ENCODE assay signal across 9 mouse cellular contexts in the genomic region with DNA sequence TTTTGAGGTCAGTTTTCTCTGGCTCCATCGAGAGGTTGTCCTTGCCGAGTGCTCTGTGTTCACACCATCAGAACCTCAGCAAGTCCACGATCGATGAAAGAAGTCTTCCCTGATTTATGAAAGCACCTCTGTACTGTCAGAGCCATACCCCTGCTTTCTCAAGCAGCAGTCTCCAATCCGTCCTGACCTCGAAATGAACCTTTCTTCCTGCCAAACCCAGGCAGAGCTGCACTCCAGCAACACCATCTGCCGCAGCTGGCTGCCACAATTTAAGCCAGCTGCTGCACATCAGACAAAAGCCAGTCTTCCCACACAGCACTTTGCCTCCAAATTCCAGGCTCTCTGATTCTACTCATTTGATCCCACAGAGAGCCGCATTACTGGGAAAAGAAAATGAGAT. TPM values are rescaled to one million over a fixed set of nuclear protein-coding genes. Genes with fewer than 3 reads are reported as not detected.
A peak's percentile ranks its signal among the peaks of the same experiment; 100 is the strongest.
DNase-seq lines count a peak whose midpoint lies in the region; ATAC-seq and TF ChIP-seq lines count a peak whose summit lies in the region.
"Had no signal": no experiment of that assay in that cellular context is flagged by ENCODE, and none has a peak within 500 bp of the region (broad histone marks: within the 10 kb centered on the region; RNA-seq: fewer than 3 reads in every experiment).

No protein-coding gene starts in this region.

- peak; percentile 57; the same call in 1 of the 2 replicates for ATAC-seq in heart, embryonic 11.5 days (replicated peaks; ENCODE audit: insufficient number of reproducible peaks, low FRiP score, low TSS enrichment)
- peak; percentile 83 for ATAC-seq in neural tube, embryonic 13.5 days (ENCODE audit: low read depth)
- no peak for ATAC-seq in liver, postnatal 0 days

- no peaks in the 10 kb centered on the region for H3K27me3 ChIP-seq in heart, embryonic 11.5 days (ENCODE audit: control insufficient read depth, insufficient read depth, low read length)
- no peaks in the 10 kb centered on the region for H3K27me3 ChIP-seq in limb, embryonic 10.5 days (ENCODE audit: low read depth, poor library complexity, severe bottlenecking)
- H3K27me3 ChIP-seq in neural tube, embryonic 13.5 days, result no peaks in the 10 kb centered on the region
- H3K27me3 ChIP-seq in liver, postnatal 0 days (ENCODE audit: insufficient read depth, low read length), result no peaks in the 10 kb centered on the region

- 35% methylated on average over 8 of the region's 8 CpGs for WGBS in heart, embryonic 11.5 days (ENCODE audit: insufficient replicate concordance)
- WGBS in limb, embryonic 10.5 days, result 10% methylated on average over 8 of the region's 8 CpGs
- WGBS in neural tube, embryonic 13.5 days, result 10% methylated on average over 8 of the region's 8 CpGs
- WGBS in liver, postnatal 0 days (ENCODE audit: insufficient replicate concordance), result 53% methylated on average over 8 of the region's 8 CpGs

- no peak for TF ChIP-seq CTCF in liver, postnatal 0 days (IDR thresholded peaks at IDR 0.05; ENCODE audit: low read depth)

- no peak overlapping the region for H3K4me3 ChIP-seq in heart, embryonic 11.5 days (ENCODE audit: low read depth, low read length)
- H3K4me3 ChIP-seq in limb, embryonic 10.5 days, result no peak overlapping the region
- H3K4me3 ChIP-seq in neural tube, embryonic 13.5 days, result no peak overlapping the region
- no peak overlapping the region for H3K4me3 ChIP-seq in liver, postnatal 0 days (ENCODE audit: low read depth, low read length)

- no peak overlapping the region for H3K4me2 ChIP-seq in heart, embryonic 11.5 days
- peak overlapping the region; percentile 19 for H3K4me2 ChIP-seq in neural tube, embryonic 13.5 days
- no peak overlapping the region for H3K4me2 ChIP-seq in liver, postnatal 0 days (ENCODE audit: low read depth, low read length)

- DNase-seq in layer of hippocampus, adult 9-11 months, result peak; percentile 12
- DNase-seq in layer of hippocampus, adult 11-12 months (ENCODE audit: low spot score), result no peak
- DNase-seq in embryo, embryonic 11 days, result peak; percentile 82
- peak; percentile 79 for DNase-seq in limb, embryonic 10.5 days (ENCODE audit: low spot score)
- no peak for DNase-seq in cerebellum, postnatal 25 days
- no peak for DNase-seq in liver, postnatal 0 days

- no peaks in the 10 kb centered on the region for H3K36me3 ChIP-seq in heart, embryonic 11.5 days (ENCODE audit: control insufficient read depth, insufficient read depth, low read length)
- H3K36me3 ChIP-seq in limb, embryonic 10.5 days, result no peaks in the 10 kb centered on the region
- H3K36me3 ChIP-seq in neural tube, embryonic 13.5 days, result no peaks in the 10 kb centered on the region
- H3K36me3 ChIP-seq in liver, postnatal 0 days (replicated peaks; ENCODE audit: insufficient read depth, low read length), result no peaks in the 10 kb centered on the region
- H3K36me3 ChIP-seq: G1E had no signal

- no peak overlapping the region for H3K9ac ChIP-seq in heart, embryonic 11.5 days (ENCODE audit: low read depth, low read length)
- 0 out of 2 replicates have a peak overlapping the region, but pooled peaks have one; percentile 1 for H3K9ac ChIP-seq in neural tube, embryonic 13.5 days
- H3K9ac ChIP-seq in liver, postnatal 0 days (replicated peaks), result no peak overlapping the region

- TF ChIP-seq EP300 in liver, postnatal 0 days (IDR thresholded peaks at IDR 0.05; ENCODE audit: low read depth), result no peak

- H3K4me1 ChIP-seq in heart, embryonic 11.5 days (ENCODE audit: control insufficient read depth, insufficient read depth, low read length), result no peaks in the 10 kb centered on the region
- peaks cover 19% of the 10 kb centered on the region for H3K4me1 ChIP-seq in limb, embryonic 10.5 days
- H3K4me1 ChIP-seq in neural tube, embryonic 13.5 days (replicated peaks), result peaks cover 12% of the 10 kb centered on the region
- no peaks in the 10 kb centered on the region for H3K4me1 ChIP-seq in liver, postnatal 0 days (ENCODE audit: insufficient read depth)

- no peaks in the 10 kb centered on the region for H3K9me3 ChIP-seq in heart, embryonic 11.5 days (replicated peaks; ENCODE audit: control insufficient read depth, low read length)
- no peaks in the 10 kb centered on the region for H3K9me3 ChIP-seq in limb, embryonic 10.5 days (replicated peaks)
- no peaks in the 10 kb centered on the region for H3K9me3 ChIP-seq in neural tube, embryonic 13.5 days
- H3K9me3 ChIP-seq in liver, postnatal 0 days (ENCODE audit: low read length), result no peaks in the 10 kb centered on the region
- H3K9me3 ChIP-seq: G1E had no signal

- no peak overlapping the region for H3K27ac ChIP-seq in heart, embryonic 11.5 days (ENCODE audit: low read depth, low read length)
- H3K27ac ChIP-seq in limb, embryonic 10.5 days, result 0 out of 2 replicates have a peak overlapping the region, but pooled peaks have one; percentile 25
- peak overlapping the region; percentile 67 for H3K27ac ChIP-seq in neural tube, embryonic 13.5 days (replicated peaks)
- H3K27ac ChIP-seq in liver, postnatal 0 days (ENCODE audit: low read depth), result no peak overlapping the region

RNA-seq across cellular contexts. Expression of gene Gm527, which starts 15.2 kb away (rescaled TPM):
- 0.70 and 1.3 TPM in 2 replicates for polyA plus RNA-seq in heart, embryonic 11.5 days (2014; fragmentation: Nextera tagmentation; extraction: Ambion mirVana)
- 1.6 and 2.1 TPM in 2 replicates for polyA plus RNA-seq in limb, embryonic 10.5 days (2016; fragmentation: Nextera tagmentation; extraction: Ambion mirVana)
- 2.7 and 4.3 TPM in 2 replicates for polyA plus RNA-seq in neural tube, embryonic 13.5 days (2015; fragmentation: Nextera tagmentation; extraction: Ambion mirVana)
- polyA plus RNA-seq in liver, postnatal 0 days (2015; fragmentation: Nextera tagmentation; extraction: Ambion mirVana), result 0.69 and 0.99 TPM in 2 replicates

Comparison
In these comparisons a context has a peak if more than half of its experiments do, and no peak if none do; other contexts are left out.
1. DNase-seq: peak in layer of hippocampus, adult 9-11 months (single experiment), embryo, embryonic 11 days (single experiment) and limb, embryonic 10.5 days (single experiment); none in layer of hippocampus, adult 11-12 months (single experiment), cerebellum, postnatal 25 days (0 of 2) and liver, postnatal 0 days (single experiment).
2. H3K27ac ChIP-seq: peak in limb, embryonic 10.5 days (single experiment) and neural tube, embryonic 13.5 days (single experiment); none in heart, embryonic 11.5 days (single experiment) and liver, postnatal 0 days (single experiment).